Comparison of ENCODE assay signal across 8 mouse cellular contexts in genomic region chr1:93803556-93804507, GRCm38 (mm10). TPM values are rescaled to one million over a fixed set of nuclear protein-coding genes. Genes with fewer than 3 reads are reported as not detected.
DNase-seq lines count a peak whose midpoint lies in the region; ATAC-seq lines count a peak whose summit lies in the region.

Gene Ing5 (plus strand): TSS chr1:93803965.

- peak within 1 kb of the TSS; percentile 99 for H3K27ac ChIP-seq in hindbrain, embryonic 16.5 days (ENCODE audit: low read depth, low read length)
- H3K27ac ChIP-seq in macrophage = peak within 1 kb of the TSS; percentile 88

- peak within 1 kb of the TSS; percentile 84 for H3K4me3 ChIP-seq in hindbrain, embryonic 16.5 days (ENCODE audit: low read length)
- peak within 1 kb of the TSS; percentile 59 for H3K4me3 ChIP-seq in macrophage (ENCODE audit: inconsistent target)

- ATAC-seq in hindbrain, embryonic 16.5 days = peak; percentile 93

- peaks cover 22% of the 10 kb centered on the region for H3K4me1 ChIP-seq in hindbrain, embryonic 16.5 days (ENCODE audit: control insufficient read depth, insufficient read depth, low read depth, low read length)

- peaks cover 45% of the 10 kb centered on the region for H3K79me2 ChIP-seq in macrophage (ENCODE audit: inconsistent target)

- no peaks in the 10 kb centered on the region for H3K27me3 ChIP-seq in hindbrain, embryonic 16.5 days (replicated peaks; ENCODE audit: control insufficient read depth, insufficient read depth, low read length)

- DNase-seq in R1 (ENCODE audit: low read depth, low spot score) = peak; percentile 96
- DNase-seq in cerebellum, postnatal 25 days = peak; percentile 100
- peak; percentile 99 for DNase-seq in frontal cortex, postnatal 36 days (ENCODE audit: low spot score in 2 of 2)
- peak; percentile 100 for DNase-seq in left cerebral cortex, adult 18-20 months (ENCODE audit: low spot score in 2 of 2)
- DNase-seq in right cerebral cortex, adult 18-20 months = peak; percentile 100
- peak; percentile 99 for DNase-seq in urinary bladder, postnatal 10 days (ENCODE audit: low spot score)

- WGBS in hindbrain, embryonic 16.5 days = under 1% methylated on average over 68 of the region's 94 CpGs
- WGBS in macrophage (ENCODE audit: missing documents) = 2% methylated on average over 69 of the region's 94 CpGs

- H3K9ac ChIP-seq in hindbrain, embryonic 16.5 days (ENCODE audit: low read depth, low read length) = peak within 1 kb of the TSS; percentile 93

- peaks cover 18% of the 10 kb centered on the region for H3K36me3 ChIP-seq in hindbrain, embryonic 16.5 days (ENCODE audit: control insufficient read depth, insufficient read depth, low read length)
- H3K36me3 ChIP-seq in macrophage (ENCODE audit: inconsistent target) = peaks cover 21% of the 10 kb centered on the region; the same call in 1 of the 2 replicates

- peak within 1 kb of the TSS; percentile 91 for H3K4me2 ChIP-seq in hindbrain, embryonic 16.5 days (ENCODE audit: low read length)

- H3K9me3 ChIP-seq in hindbrain, embryonic 16.5 days (ENCODE audit: control insufficient read depth, low read length) = no peaks in the 10 kb centered on the region

RNA-seq across cellular contexts. Expression of gene Ing5, which starts in this region (rescaled TPM):
- 9.1 and 9.4 TPM in 2 replicates for polyA plus RNA-seq in hindbrain, embryonic 16.5 days (2015; fragmentation: Nextera tagmentation; extraction: Ambion mirVana)
- total RNA-seq in left cerebral cortex, adult 18-20 months (2021) = 10 to 100 TPM; 16.0 TPM
- 10 to 100 TPM in 21 of 26 experiments, 1 to 10 TPM in 5; 7.2 to 20.3 (median 13.5) TPM for total RNA-seq in macrophage (2018; cell fraction: chromatin; rRNA removed)
- total RNA-seq in macrophage (2018; cell fraction: cytosol; rRNA removed) = 10 to 100 TPM in 10 of 26 experiments, 1 to 10 TPM in 16; 5.6 to 12.0 (median 9.6) TPM
- total RNA-seq in macrophage (2018; cell fraction: nucleus; rRNA removed) = 10 to 100 TPM in 23 of 26 experiments, 1 to 10 TPM in 3; 9.1 to 21.4 (median 12.5) TPM
- polyA plus RNA-seq in macrophage (2018) = 5.8 to 10.8 TPM (median 6.5 TPM) in 3 replicates

Comparison
In these comparisons a context has a peak if more than half of its experiments do, and no peak if none do; other contexts are left out.
1. Peak in every context shown above with its lines: DNase-seq, ATAC-seq, H3K4me3 ChIP-seq and H3K27ac ChIP-seq.